Mouse (Mus musculus) liver, embryonic 15.5 days (tissue): ENCODE measurements around the gene Tgm1. TPM values are rescaled to one million over a fixed set of nuclear protein-coding genes. Genes with fewer than 3 reads are reported as not detected.

Experiments
- ATAC-seq: fragments of 200-750 bp; cut with Nextera tagmentation; 2 replicates; pipeline ENCODE4 v1.8.0; 2017; ENCODE audit warnings: moderate number of reproducible peaks, mild to moderate bottlenecking, moderate library complexity; ENCODE audit not compliant: insufficient read depth
- H3K27ac ChIP-seq: fragments of 300-500 bp; sonication (generic); replicated peaks from 2 replicates; pipeline ENCODE4 v1.5.1; 2015; ENCODE audit warnings: mild to moderate bottlenecking, inconsistent platforms
- H3K27me3 ChIP-seq: fragments of 300-500 bp; sonication (generic); 2 replicates; pipeline ENCODE4 v1.6.1; 2015; ENCODE audit warnings: mild to moderate bottlenecking, inconsistent platforms
- H3K36me3 ChIP-seq: fragments of 300-500 bp; sonication (generic); replicated peaks from 2 replicates; pipeline ENCODE4 v1.6.1; 2015; ENCODE audit warnings: moderate library complexity, mild to moderate bottlenecking, inconsistent platforms
- H3K4me1 ChIP-seq: fragments of 300-500 bp; sonication (generic); replicated peaks from 2 replicates; pipeline ENCODE4 v1.6.1; 2015; ENCODE audit warnings: inconsistent platforms
- H3K4me2 ChIP-seq: fragments of 300-500 bp; sonication (generic); 2 replicates; pipeline ENCODE4 v1.6.1; 2015; ENCODE audit warnings: moderate library complexity, mild to moderate bottlenecking, inconsistent platforms
- H3K4me3 ChIP-seq: fragments of 300-500 bp; sonication (generic); replicated peaks from 2 replicates; pipeline ENCODE4 v1.5.1; 2015; ENCODE audit warnings: mild to moderate bottlenecking, inconsistent platforms
- H3K9ac ChIP-seq: fragments of 300-500 bp; sonication (generic); 2 replicates; pipeline ENCODE4 v1.6.1; 2015; ENCODE audit warnings: moderate library complexity, mild to moderate bottlenecking, inconsistent platforms
- H3K9me3 ChIP-seq: fragments of 300-500 bp; sonication (generic); replicated peaks from 2 replicates; pipeline ENCODE4 v1.6.1; 2016; ENCODE audit warnings: inconsistent platforms
- WGBS: fragments of 180-500 bp; shearing (Covaris S2); methylation state at CpG from one replicate; pipeline ENCODE4 v1.1.7; 2015; ENCODE audit warnings: mixed read lengths; ENCODE audit not compliant: insufficient replicate concordance; 5-methylcytosine and 5-hydroxymethylcytosine counted together
- polyA plus RNA-seq: library from polyadenylated mRNA; unstranded; fragments of >200 nt; fragmentation: Nextera tagmentation; extraction: Ambion mirVana; gene quantifications from 2 replicates; pipeline ENCODE4 v1.2.1, GENCODE M21; 2015

Gene Tgm1
- polyA plus RNA-seq, 1 experiment from 2014 or later: 2.9 TPM

GRCm38 (mm10) chr14:55672741-55673060 is 41.0 kb downstream of the Tgm1 start:
- Histone ChIP-seq H3K27me3 (no peaks in the 10 kb centered on the region), H3K9me3 (no peaks in the 10 kb centered on the region), H3K4me1 (peaks cover 32% of the 10 kb centered on the region), H3K4me3 (peak overlapping the region; percentile 79), H3K36me3 (peaks cover 35% of the 10 kb centered on the region), H3K4me2 (peak overlapping the region; percentile 75), H3K9ac (peak overlapping the region; percentile 76), H3K27ac (peak overlapping the region; percentile 88)
- WGBS: 56% methylated on average over 7 of the region's 7 CpGs
- ATAC-seq: no peak

GRCm38 (mm10) chr14:55671833-55672740 is 41.6 kb downstream of the Tgm1 start, which contains the start of the genes Gmpr2 and Nedd8:
Gene Gmpr2 (plus strand): TSS chr14:55671941.
Gene Nedd8 (minus strand): TSS chr14:55672124.
- Histone ChIP-seq H3K36me3 (peaks cover 30% of the 10 kb centered on the region), H3K27me3 (no peaks in the 10 kb centered on the region), H3K4me3 (peak within 1 kb of the TSS; percentile 79), H3K9me3 (no peaks in the 10 kb centered on the region), H3K4me1 (peaks cover 32% of the 10 kb centered on the region), H3K4me2 (peak within 1 kb of the TSS; percentile 75), H3K9ac (peak within 1 kb of the TSS; percentile 76), H3K27ac (peak within 1 kb of the TSS; percentile 88)
- WGBS: under 1% methylated on average over 38 of the region's 38 CpGs
- peak; percentile 98 for ATAC-seq

GRCm38 (mm10) chr14:55671486-55671832 is 42.3 kb downstream of the Tgm1 start:
- peak overlapping the region; percentile 79 for H3K4me3 ChIP-seq
- H3K9me3 ChIP-seq: no peaks in the 10 kb centered on the region
- H3K4me2 ChIP-seq: peak overlapping the region; percentile 75
- peaks cover 28% of the 10 kb centered on the region for H3K36me3 ChIP-seq
- no peaks in the 10 kb centered on the region for H3K27me3 ChIP-seq
- peak; percentile 33; the same call in 1 of the 2 replicates for ATAC-seq
- H3K4me1 ChIP-seq: peaks cover 32% of the 10 kb centered on the region
- H3K27ac ChIP-seq: peak overlapping the region; percentile 88
- peak overlapping the region; percentile 76 for H3K9ac ChIP-seq
- WGBS: 0% methylated on average over 12 of the region's 12 CpGs

- Histone ChIP-seq H3K4me1 (peaks cover 26% of the 10 kb centered on the region), H3K27ac (peak overlapping the region; percentile 41; the same call in 1 of the 2 replicates), H3K27me3 (no peaks in the 10 kb centered on the region), H3K9ac (no peak overlapping the region; the same call in 1 of the 2 replicates), H3K4me3 (peak overlapping the region; percentile 77), H3K9me3 (no peaks in the 10 kb centered on the region), H3K36me3 (peaks cover 46% of the 10 kb centered on the region), H3K4me2 (peak overlapping the region; percentile 74)
- 50% methylated on average over 2 of the region's 2 CpGs for WGBS
- ATAC-seq: peak; percentile 9; the same call in 1 of the 2 replicates
These were observed 53.1 kb downstream of the Tgm1 start for GRCm38 (mm10) chr14:55660636-55661035.

GRCm38 (mm10) chr14:55659960-55660573 is 53.7 kb downstream of the Tgm1 start, which contains the start of gene Mdp1:
Gene Mdp1 (minus strand): TSS chr14:55660508.
- H3K4me1 ChIP-seq: peaks cover 26% of the 10 kb centered on the region
- peak within 1 kb of the TSS; percentile 74 for H3K4me2 ChIP-seq
- under 1% methylated on average over 39 of the region's 39 CpGs for WGBS
- peak within 1 kb of the TSS; percentile 72 for H3K9ac ChIP-seq
- no peaks in the 10 kb centered on the region for H3K27me3 ChIP-seq
- H3K9me3 ChIP-seq: no peaks in the 10 kb centered on the region
- peaks cover 44% of the 10 kb centered on the region for H3K36me3 ChIP-seq
- H3K4me3 ChIP-seq: peak within 1 kb of the TSS; percentile 77
- H3K27ac ChIP-seq: peak within 1 kb of the TSS; percentile 78
- peak; percentile 94 for ATAC-seq

- H3K4me2 ChIP-seq: no peak overlapping the region
- H3K27ac ChIP-seq: no peak overlapping the region
- H3K4me1 ChIP-seq: peaks cover 26% of the 10 kb centered on the region
- no peaks in the 10 kb centered on the region for H3K9me3 ChIP-seq
- ATAC-seq: no peak
- no peak overlapping the region for H3K4me3 ChIP-seq
- H3K27me3 ChIP-seq: no peaks in the 10 kb centered on the region
- peaks cover 32% of the 10 kb centered on the region for H3K36me3 ChIP-seq
- no peak overlapping the region for H3K9ac ChIP-seq
- WGBS: 83% methylated on average over 5 of the region's 5 CpGs
These were observed 55.7 kb downstream of the Tgm1 start for GRCm38 (mm10) chr14:55658011-55658410.

- no peak overlapping the region for H3K4me2 ChIP-seq
- 80% methylated on average over 3 of the region's 3 CpGs for WGBS
- no peak for ATAC-seq
- no peak overlapping the region for H3K4me3 ChIP-seq
- H3K9me3 ChIP-seq: no peaks in the 10 kb centered on the region
- peaks cover 24% of the 10 kb centered on the region for H3K36me3 ChIP-seq
- no peaks in the 10 kb centered on the region for H3K27me3 ChIP-seq
- H3K27ac ChIP-seq: no peak overlapping the region
- peaks cover 26% of the 10 kb centered on the region for H3K4me1 ChIP-seq
- H3K9ac ChIP-seq: no peak overlapping the region
These were observed 56.8 kb downstream of the Tgm1 start for GRCm38 (mm10) chr14:55656935-55657334.

GRCm38 (mm10) chr14:55651528-55651927 is 62.2 kb downstream of the Tgm1 start:
- ATAC-seq: no peak
- H3K4me3 ChIP-seq: no peak overlapping the region
- WGBS: 73% methylated on average over 7 of the region's 7 CpGs

More at GRCm38 (mm10) chr14:55651528-55651927, 62.2 kb downstream of the Tgm1 start:
- H3K4me1 ChIP-seq: peaks cover 10% of the 10 kb centered on the region; the same call in 1 of the 2 replicates
- H3K27me3 ChIP-seq: no peaks in the 10 kb centered on the region
- no peak overlapping the region for H3K27ac ChIP-seq
- no peak overlapping the region for H3K9ac ChIP-seq
- no peaks in the 10 kb centered on the region for H3K9me3 ChIP-seq
- no peak overlapping the region for H3K4me2 ChIP-seq
- H3K36me3 ChIP-seq: peaks cover 7% of the 10 kb centered on the region

Other genes with a start within 250 kb of the Tgm1 start
- gene Dhrs4, start 235.2 kb downstream of the Tgm1 start, polyA plus RNA-seq: 77.8 and 86.8 TPM in 2 replicates
- 0.28 and 0.41 TPM in 2 replicates for gene Carmil3, start 223.3 kb downstream of the Tgm1 start, polyA plus RNA-seq
- not detected in 2 replicates for gene Cpne6, start 203.5 kb downstream of the Tgm1 start, polyA plus RNA-seq
- not detected in 2 replicates for gene Nrl, start 188.9 kb downstream of the Tgm1 start, polyA plus RNA-seq
- gene Pck2, start 173.7 kb downstream of the Tgm1 start, polyA plus RNA-seq: 36.0 and 39.9 TPM in 2 replicates
- gene Dcaf11, start 153.9 kb downstream of the Tgm1 start, polyA plus RNA-seq: 57.9 and 64.1 TPM in 2 replicates
- gene A730061H03Rik, start 153.5 kb downstream of the Tgm1 start, polyA plus RNA-seq: 1.6 and 2.1 TPM in 2 replicates
- 1.1 and 1.9 TPM in 2 replicates for gene Fitm1, start 138.3 kb downstream of the Tgm1 start, polyA plus RNA-seq
- 108 and 116 TPM in 2 replicates for gene Psme1, start 135.8 kb downstream of the Tgm1 start, polyA plus RNA-seq
- gene Emc9, start 128.6 kb downstream of the Tgm1 start, polyA plus RNA-seq: 25.6 and 25.9 TPM in 2 replicates
- 173 and 191 TPM in 2 replicates for gene Psme2, start 122.8 kb downstream of the Tgm1 start, polyA plus RNA-seq
- 9.1 and 12.0 TPM in 2 replicates for gene Rnf31, start 122.2 kb downstream of the Tgm1 start, polyA plus RNA-seq
- 20.7 and 20.9 TPM in 2 replicates for gene Irf9, start 110.4 kb downstream of the Tgm1 start, polyA plus RNA-seq
- gene Rec8, start 95.9 kb downstream of the Tgm1 start, polyA plus RNA-seq: 1.7 and 1.9 TPM in 2 replicates
- gene Ipo4, start 78.0 kb downstream of the Tgm1 start, polyA plus RNA-seq: 26.6 and 36.7 TPM in 2 replicates
- 0.54 and 0.67 TPM in 2 replicates for gene Gm49378, start 76.0 kb downstream of the Tgm1 start, polyA plus RNA-seq
- 48.4 and 51.7 TPM in 2 replicates for gene Tm9sf1, start 70.1 kb downstream of the Tgm1 start, polyA plus RNA-seq
- gene Tssk4, start 63.7 kb downstream of the Tgm1 start, polyA plus RNA-seq: 0.09 TPM in 1 of 2 replicates, not detected in the other
- 18.4 and 18.5 TPM in 2 replicates for gene Mdp1, start 53.4 kb downstream of the Tgm1 start, polyA plus RNA-seq
- 21.2 and 25.6 TPM in 2 replicates for gene Gmpr2, start 42.0 kb downstream of the Tgm1 start, polyA plus RNA-seq
- gene Nedd8, start 41.8 kb downstream of the Tgm1 start, polyA plus RNA-seq: 218 and 233 TPM in 2 replicates
- gene Tinf2, start 32.1 kb downstream of the Tgm1 start, polyA plus RNA-seq: 21.0 and 22.4 TPM in 2 replicates
- 10.5 and 11.0 TPM in 2 replicates for gene Rabggta, start 8.3 kb upstream of the Tgm1 start, polyA plus RNA-seq
- 39.4 and 43.5 TPM in 2 replicates for gene Dhrs1, start 31.8 kb upstream of the Tgm1 start, polyA plus RNA-seq
- 23.4 and 24.4 TPM in 2 replicates for gene Nop9, start 31.8 kb upstream of the Tgm1 start, polyA plus RNA-seq
- gene Cideb, start 44.5 kb upstream of the Tgm1 start, polyA plus RNA-seq: 57.5 and 77.8 TPM in 2 replicates
- gene Ltb4r2, start 47.5 kb upstream of the Tgm1 start, polyA plus RNA-seq: 0.74 and 0.93 TPM in 2 replicates
- 14.0 and 14.5 TPM in 2 replicates for gene Ltb4r1, start 52.0 kb upstream of the Tgm1 start, polyA plus RNA-seq
- gene Adcy4, start 70.2 kb upstream of the Tgm1 start, polyA plus RNA-seq: 1.4 and 1.9 TPM in 2 replicates
- 16.9 and 19.7 TPM in 2 replicates for gene Ripk3, start 74.9 kb upstream of the Tgm1 start, polyA plus RNA-seq
- gene Nfatc4, start 109.2 kb upstream of the Tgm1 start, polyA plus RNA-seq: 0.67 and 0.86 TPM in 2 replicates
- gene Nynrin, start 140.1 kb upstream of the Tgm1 start, polyA plus RNA-seq: 2.0 and 2.1 TPM in 2 replicates
- 0.20 and 0.31 TPM in 2 replicates for gene Cbln3, start 170.5 kb upstream of the Tgm1 start, polyA plus RNA-seq
- 8.6 and 10.1 TPM in 2 replicates for gene Khnyn, start 171.0 kb upstream of the Tgm1 start, polyA plus RNA-seq
- 12.8 and 15.5 TPM in 2 replicates for gene Sdr39u1, start 186.4 kb upstream of the Tgm1 start, polyA plus RNA-seq
- gene Cma1, start 230.7 kb upstream of the Tgm1 start, polyA plus RNA-seq: 0.36 and 0.47 TPM in 2 replicates
- gene Cma2, start 237.1 kb upstream of the Tgm1 start, polyA plus RNA-seq: not detected in 2 replicates